Mouse (Mus musculus) ES-Bruce4 (cell line): ENCODE measurements at regions not wholly inside any gene's neighbourhood (a gene's known extent, or its start where the extent isn't known, plus 50 kb on each side); places are given as distances from the start of the nearest gene placed in this dataset.

Experiments
- EP300 ChIP-seq: IDR thresholded peaks from 2 replicates; pipeline ENCODE4 v1.6.1; 2011; ENCODE audit warnings: low read depth, low read length; ENCODE audit not compliant: insufficient read depth
- POLR2A ChIP-seq: IDR thresholded peaks from one replicate; pipeline ENCODE4 v1.8.1; 2011; ENCODE audit warnings: low read length; ENCODE audit not compliant: insufficient read depth

DNA sequence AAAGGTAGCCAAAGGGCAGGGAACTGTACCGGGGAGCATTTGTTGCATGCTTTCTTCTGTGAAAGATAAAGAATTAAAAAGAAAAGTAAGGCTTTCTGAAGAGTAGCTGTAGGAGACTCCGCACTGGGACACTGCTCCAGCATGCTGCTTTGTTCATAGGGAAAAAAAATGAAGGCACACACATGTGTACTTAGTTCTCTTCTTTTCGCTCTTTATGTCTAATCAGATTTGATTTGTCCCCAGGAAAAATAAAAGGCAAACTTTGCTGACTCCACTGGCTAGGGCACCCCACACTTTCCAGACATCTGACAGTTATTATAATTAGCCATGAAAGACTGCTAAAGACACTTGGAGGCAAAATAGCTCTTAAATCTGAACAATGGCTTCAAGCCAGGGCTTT lies 276.6 kb downstream of the Ptprc start:
- TF ChIP-seq EP300 (no peak), POLR2A (no peak)
